Mouse (Mus musculus): ENCODE data around the gene Trpc6. TPM values are rescaled to one million over a fixed set of nuclear protein-coding genes. Genes with fewer than 3 reads are reported as not detected.

Gene Trpc6
- under 1 TPM; 0.78 to 0.86 TPM for total RNA-seq (2021)
- long read RNA-seq, experiment 1 = 0 reads
- long read RNA-seq, experiment 2, partial matches to known transcripts = 0 of 3 reads
- long read RNA-seq, experiment 2, other reads (novel, unspliced or antisense) = 1 of 3 reads

DNA sequence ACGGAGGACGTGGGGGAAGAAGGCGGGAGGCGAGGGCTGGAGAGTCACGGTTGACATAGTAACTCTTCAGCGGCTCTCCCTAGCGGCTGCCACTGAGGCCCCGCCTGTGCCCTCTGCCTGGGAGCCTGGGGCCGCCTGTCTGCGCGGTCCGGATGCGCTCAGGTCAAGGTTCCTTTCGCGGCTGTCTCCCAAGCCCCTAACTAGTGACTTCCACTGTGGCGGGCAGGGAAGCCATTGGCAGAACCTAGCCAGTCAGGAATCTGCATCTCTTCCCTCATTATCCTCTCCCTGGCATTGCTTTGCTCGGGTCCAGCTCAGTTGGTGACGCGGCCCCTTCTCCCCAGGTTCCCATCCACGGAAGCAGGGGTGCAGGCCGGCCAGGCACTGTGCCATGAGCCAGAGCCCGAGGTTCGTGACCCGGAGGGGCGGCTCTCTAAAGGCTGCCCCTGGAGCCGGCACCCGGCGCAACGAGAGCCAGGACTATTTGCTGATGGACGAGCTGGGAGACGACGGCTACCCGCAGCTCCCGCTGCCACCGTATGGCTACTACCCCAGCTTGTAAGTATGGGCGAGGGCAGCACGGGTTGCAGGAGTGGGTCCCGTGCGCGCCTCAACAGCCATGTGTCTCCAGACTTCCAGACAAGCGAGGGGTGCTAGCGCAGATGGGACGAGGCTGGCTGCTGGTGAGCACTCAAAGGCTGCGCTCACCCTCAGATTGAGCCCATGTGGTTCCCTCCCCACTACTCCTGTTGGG is at the start of gene Trpc6:
Trpc6 (plus strand) TSS at position 102 of the 754 bp plus-strand sequence.
- intact Hi-C loops (cut with DNase I) = no loop called here
- peak; percentile 4 to 21 for DNase-seq

DNA sequence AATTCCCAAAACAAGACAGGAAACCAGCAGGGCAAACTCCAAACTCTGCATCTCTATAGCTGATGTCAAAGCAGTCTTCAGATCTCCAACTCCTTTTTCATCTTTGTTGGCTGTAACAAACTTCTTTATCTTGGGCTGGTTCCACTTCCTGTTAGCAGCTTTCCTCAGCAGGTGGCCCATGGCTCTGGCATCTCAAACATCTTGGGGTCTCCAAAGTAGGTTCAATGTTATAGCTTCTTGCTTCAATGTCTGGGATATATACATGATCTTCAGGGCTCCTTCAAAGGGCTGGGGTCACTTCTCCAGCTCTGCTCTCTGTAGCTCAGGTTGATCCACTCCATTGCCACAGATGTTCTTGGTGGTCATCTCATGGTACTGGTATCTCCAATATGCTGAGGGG is 23.0 kb upstream of the Trpc6 start:
- intact Hi-C loops (cut with DNase I) = no loop called here
- DNase-seq = no peak

DNA sequence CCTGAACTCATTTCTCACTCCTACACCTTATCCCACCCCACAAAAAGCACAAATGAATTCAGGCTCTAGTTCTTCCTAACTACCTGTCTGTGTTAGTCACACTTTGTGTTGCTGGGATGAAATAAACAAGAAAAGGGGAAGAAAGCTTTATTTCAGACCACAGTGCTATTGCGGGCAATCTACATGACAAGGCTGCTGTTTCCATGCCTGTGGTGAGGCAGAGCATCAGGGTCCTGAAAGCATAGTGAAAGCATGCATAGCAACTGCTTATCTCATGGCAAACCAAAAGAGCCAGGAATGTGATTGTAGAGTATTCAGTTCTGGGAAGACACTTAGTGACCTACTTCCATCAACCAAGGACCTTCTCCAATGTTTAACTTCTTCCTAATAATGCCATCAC is 10.3 kb upstream of the Trpc6 start:
- no peak for DNase-seq
- intact Hi-C loops (cut with DNase I) = no loop called here

DNA sequence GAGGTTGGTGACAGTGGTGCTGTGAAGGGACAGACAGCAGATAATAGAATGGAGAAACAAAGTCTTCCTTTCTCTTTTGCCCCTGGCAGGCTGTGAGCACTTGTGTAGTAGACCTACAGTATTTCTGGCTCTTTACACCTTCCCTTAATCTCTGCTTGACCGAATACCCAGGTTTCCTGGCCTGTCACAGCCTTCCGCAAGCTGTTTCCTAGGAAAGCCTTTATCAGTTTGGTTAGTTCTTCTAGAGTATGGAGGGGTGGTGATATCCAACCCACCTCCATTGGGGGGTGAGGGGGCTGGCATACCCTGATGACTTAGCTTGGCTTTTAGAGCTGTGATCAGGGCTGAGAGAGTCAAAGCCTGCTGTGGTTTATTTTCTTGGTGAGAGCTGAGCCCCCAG is 1.3 kb downstream of the Trpc6 start:
- intact Hi-C loops (cut with DNase I) = no loop called here
- no peak for DNase-seq

DNA sequence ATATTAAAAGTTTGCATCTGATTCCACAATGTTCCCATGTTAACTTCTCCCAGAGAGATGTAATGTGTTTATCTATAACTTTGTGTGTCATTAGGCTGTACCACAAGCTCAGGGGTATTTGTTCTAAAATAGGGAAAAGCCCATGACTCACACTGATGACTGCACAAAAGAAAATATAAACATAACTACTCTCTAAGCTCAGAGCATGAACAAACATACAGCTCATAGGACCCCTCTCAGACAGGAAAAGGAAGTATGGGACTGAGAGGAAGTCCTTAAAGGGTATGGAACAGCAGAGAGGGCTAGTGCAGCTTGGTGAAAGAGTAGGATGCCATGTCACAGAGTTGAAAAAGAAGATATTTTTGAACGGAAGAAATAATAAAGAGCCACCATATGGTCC is 14.6 kb downstream of the Trpc6 start:
- intact Hi-C loops (cut with DNase I) = no loop called here
- DNase-seq = no peak

DNA sequence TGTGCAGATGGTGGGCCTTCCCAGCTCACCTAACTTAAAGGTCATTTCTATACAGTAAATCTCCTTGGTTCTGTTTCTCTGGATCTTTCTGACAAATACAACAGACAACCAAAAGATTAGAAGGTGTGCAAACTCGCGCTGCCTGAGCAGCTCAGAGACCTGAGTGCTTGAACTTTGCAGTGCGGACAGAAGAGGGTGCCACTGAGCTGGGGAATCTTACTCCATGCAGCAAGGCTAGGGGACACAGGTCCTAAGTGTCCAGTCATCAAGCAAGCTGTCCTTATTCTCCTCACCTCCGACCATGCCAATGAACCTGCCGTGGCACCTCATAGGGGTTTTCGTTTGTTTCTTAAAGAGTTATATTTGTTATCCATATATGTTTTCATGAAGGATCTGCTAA is 48.7 kb downstream of the Trpc6 start:
- no peak for DNase-seq
- intact Hi-C loops (cut with DNase I) = loop anchor here (10.0 kb wide), 1 partner anchor 368 kb away; no protein-coding TSS in a partner anchor

DNA sequence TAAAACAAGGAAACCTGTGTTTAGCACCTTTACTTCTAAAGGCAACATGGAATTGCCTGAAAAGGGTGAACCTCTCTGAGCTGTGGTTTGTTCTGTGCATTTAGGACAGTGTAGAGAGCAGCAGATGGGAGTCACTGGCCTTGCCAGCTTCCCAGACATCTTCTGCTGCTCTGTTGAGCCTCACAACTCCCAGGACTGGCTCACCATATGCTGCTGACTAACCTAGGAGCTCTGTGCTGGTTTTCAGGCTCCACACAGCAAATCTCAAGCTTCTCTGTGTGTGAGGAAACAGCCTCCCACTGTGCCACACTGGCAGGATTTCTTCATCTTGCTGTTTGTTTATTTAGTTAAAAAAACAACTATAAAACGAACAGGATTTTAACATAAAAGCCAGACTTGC is 53.1 kb downstream of the Trpc6 start:
- no peak for DNase-seq
- intact Hi-C loops (cut with DNase I) = loop anchor here (10.0 kb wide), 1 partner anchor 372 kb away; no protein-coding TSS in a partner anchor

DNA sequence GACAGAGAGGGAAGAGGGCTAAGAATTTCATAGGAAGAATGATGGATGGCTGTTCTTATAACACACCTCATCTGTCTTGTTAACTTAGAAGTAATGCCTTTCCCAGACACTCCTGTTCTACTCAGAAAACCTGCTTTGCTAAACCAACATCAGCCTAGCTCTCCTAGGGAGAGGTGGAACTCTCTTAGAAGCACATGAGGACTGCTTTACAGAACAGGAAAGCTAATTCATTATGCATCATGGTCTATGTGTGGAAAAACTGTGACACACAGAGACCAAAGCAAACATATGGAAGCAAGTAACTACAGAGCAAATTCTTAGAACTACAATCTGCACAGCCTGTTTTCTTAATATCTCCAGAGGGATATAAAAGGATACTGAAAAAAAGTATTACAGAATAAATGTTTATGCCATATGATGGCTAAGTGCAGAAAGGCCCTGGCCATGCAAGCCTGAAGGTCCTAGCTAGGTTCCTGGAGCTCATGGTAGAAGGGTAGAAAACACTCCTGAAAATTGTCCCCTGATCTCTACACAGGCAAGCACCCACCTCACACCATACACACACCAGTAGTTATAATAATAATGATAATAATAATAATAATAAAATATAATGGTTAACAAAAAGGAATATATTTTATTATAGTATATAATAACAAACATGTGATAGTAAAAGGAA is 63.0 kb downstream of the Trpc6 start:
- intact Hi-C loops (cut with DNase I) = no loop called here
- DNase-seq = no peak

DNA sequence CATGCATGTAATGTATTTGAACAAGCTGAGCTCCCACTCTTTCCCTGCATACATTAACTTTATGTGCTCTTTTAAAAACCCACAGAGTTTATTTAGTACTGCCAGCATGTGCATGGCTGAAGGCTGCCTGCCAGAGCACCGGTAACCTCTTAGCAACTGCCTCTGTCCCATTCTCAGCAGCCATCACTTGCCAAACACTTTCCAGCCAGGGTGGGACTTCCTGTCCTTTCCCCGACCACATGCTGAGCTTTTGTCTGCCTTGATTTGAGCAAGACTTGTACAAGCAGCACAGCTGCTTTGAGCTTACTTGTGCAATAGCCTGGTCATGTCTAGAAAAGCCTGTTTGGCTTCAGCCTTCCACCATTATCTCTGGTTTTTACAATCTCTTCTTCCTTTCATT is 90.4 kb downstream of the Trpc6 start:
- DNase-seq = no peak
- intact Hi-C loops (cut with DNase I) = no loop called here

DNA sequence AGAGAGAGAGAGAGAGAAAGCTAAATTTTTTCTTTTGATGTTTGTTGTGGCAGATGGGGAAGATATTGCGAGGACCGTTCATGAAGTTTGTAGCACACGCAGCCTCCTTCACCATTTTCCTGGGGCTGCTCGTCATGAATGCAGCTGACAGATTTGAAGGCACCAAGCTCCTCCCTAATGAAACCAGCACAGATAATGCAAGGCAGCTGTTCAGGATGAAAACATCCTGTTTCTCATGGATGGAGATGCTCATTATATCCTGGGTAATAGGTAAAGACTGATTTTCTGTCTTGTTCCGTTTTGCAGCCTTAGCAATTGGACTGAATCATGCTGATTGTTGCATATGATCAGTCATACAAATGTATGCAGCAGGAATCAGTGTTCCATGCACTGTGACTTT is 99.5 kb downstream of the Trpc6 start:
- no peak for DNase-seq
- intact Hi-C loops (cut with DNase I) = no loop called here

DNA sequence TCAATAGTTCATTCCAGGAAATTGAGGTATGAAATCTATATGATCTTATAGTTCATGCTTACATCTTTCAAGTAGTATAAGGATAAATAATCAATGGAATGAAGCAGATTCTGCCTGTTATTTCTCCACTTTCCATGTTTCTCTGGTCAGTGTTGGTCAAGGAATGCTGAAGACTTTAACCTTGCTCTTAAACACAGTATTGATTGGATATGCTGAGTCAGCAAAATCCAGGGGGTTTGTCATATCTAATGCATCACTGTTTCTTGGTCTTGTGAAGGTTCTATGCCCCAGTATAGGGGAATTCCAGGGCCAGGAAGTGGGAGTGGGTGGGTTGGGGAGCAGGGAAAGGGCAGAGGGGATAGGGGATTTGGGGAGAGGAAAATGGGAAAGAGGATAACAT is 111.4 kb downstream of the Trpc6 start:
- DNase-seq = no peak
- intact Hi-C loops (cut with DNase I) = no loop called here

DNA sequence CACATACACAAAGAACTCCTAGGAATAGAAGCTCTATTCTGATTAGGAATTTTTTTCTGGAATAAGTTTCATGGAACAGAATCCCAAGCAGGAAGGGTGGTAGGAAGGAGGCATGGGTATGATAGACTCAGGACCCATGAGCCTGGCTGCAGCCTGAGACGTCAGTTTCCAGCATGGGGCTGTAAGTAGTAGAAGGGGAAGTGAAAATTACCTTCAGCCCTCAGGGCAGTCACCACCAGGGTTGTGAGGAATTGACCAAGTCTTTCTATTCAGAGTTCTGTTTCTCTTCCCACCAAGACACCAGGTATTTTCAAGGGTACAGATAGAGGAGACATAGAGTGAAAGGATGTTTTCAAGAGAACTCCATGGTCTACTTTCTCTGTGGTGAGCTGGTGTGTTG is 129.0 kb downstream of the Trpc6 start:
- no peak for DNase-seq
- intact Hi-C loops (cut with DNase I) = no loop called here

DNA sequence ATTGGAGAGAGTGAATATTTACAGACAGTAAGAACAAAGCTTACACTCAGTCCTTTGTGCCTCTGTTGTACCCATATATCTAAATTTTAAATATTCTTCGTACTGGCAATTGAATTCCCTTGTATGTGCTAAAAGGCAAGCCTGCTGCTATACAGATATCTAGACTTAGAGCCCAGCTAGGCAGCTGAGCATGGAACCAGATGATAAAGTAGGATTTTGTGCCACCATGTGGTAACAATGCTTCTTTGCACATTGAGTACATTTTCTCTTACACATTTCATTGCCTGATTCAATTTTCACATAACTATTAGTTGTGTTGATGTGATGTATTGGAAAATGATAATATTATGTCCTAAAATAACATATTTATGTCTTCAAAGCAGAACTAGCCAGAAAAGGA is 132.7 kb downstream of the Trpc6 start:
- intact Hi-C loops (cut with DNase I) = loop anchor here (5.0 kb wide), 1 partner anchor 449 kb away; no protein-coding TSS in a partner anchor

DNA sequence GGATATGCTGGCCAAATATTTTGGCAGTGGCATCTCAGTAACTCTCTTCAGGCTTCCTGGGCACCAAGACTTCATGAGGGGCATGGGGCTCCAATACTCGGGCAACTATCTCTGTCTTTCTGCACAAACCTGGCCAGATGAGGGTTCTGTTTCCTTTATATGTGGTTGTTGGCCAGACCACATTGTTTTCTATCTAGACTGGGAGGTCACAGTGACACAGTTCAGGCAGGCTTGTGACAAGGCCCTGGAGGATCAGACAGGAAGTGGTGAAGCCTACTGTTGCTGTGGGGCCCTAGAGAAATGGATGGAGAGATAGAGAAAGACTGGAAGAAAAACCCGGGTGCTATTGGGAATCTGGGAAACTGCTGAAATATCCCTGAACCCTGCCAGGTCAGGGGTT is 149.2 kb downstream of the Trpc6 start:
- intact Hi-C loops (cut with DNase I) = no loop called here
- no peak for DNase-seq

More for the DNA sequence above, 132.7 kb downstream of the Trpc6 start:
- DNase-seq = no peak

DNA sequence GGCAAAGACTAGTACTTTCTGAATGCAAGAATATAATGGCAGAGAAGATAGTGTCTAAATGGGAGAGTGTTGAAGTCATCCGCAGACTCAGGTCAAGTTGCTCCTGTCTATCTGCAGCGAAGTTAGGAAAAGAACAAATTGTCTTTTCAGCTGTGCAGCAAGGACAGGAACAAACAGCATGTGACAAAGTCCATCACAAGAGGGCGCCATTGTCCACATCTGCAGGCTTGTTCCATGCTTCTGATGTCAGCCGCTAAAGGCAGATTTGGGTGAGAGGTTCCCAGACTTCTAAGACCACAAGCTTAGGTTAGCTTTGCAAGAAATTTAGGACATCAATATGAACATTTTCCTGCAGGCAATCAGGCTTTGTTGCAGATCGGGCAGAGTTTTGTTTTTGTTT is 156.7 kb downstream of the Trpc6 start:
- DNase-seq = peak; percentile 64 to 80
- intact Hi-C loops (cut with DNase I) = loop anchor here (2.0 to 5.0 kb wide), 2 partner anchors 264 to 677 kb away; no protein-coding TSS in a partner anchor

DNA sequence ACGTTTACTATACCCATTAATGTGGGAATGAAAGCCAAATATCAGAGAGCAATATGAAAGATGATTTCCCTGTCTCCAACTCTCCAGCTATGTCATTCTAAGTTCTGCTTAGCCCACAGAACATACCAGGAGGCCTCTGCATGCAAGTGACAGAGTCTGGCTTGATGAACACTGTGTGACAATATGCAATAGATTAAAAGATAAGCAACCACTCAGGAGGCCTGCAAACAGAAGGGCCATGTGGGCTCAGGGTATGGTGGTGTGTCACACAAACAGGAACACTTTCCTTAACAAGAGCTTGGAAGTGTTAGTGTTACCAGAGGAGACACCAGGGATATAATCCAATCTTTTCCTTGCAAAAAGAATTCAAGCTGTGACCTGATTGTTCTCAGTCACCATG is 159.6 kb downstream of the Trpc6 start:
- intact Hi-C loops (cut with DNase I) = loop anchor here (5.0 kb wide), 1 partner anchor 674 kb away; no protein-coding TSS in a partner anchor
- DNase-seq = no peak

DNA sequence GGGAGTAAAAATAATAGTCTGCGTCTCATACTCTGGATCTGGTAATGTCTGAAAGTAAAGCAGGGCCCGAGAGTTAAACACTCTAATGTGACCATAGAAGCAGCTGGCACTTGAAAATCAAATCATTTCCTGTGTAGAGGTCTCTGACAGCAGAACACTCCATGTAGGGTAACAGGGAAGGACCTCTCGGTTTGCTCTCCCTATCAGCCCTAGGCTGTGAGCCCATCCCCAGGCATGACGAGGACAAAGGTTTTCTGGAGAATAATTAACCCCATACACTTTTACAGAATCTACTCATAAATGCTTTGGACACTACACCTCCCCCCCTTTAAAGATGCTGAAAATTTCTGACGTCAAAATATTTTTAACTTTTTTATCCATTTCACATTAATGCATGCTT is 160.0 kb downstream of the Trpc6 start:
- DNase-seq = no peak
- intact Hi-C loops (cut with DNase I) = loop anchor here (5.0 kb wide), 1 partner anchor 673 kb away; no protein-coding TSS in a partner anchor

DNA sequence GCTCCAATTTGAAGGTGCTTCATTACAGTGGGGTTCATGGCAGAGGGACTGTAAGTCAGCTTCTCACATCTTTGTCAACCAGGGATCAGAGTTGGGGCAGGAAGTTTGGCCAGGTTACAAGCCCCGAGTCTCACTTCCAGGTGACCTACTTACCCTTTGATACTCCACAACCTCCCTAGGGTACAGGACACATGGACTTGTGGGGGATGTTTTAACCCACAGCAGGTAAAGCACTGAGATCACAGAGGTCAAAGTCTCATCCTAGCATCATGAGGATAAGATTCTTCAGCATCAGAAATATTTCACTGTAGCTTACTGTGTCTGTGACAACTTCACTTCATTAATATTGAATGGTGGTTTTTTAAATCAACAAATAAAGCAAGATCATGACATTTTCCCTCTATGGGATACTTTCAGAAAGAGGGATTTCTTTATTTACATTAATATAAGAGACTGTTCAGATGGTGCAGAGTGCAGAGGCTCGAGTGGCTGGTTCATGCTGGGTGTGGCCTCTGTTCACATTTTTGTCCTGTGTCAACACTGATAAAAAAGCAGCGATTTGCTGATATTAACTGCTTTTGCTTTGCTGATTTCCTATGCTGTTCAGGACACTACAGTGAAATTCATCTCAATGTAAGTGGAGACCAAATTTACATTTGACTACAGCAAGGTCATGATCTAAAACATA is 166.3 kb downstream of the Trpc6 start:
- no peak for DNase-seq
- intact Hi-C loops (cut with DNase I) = no loop called here

DNA sequence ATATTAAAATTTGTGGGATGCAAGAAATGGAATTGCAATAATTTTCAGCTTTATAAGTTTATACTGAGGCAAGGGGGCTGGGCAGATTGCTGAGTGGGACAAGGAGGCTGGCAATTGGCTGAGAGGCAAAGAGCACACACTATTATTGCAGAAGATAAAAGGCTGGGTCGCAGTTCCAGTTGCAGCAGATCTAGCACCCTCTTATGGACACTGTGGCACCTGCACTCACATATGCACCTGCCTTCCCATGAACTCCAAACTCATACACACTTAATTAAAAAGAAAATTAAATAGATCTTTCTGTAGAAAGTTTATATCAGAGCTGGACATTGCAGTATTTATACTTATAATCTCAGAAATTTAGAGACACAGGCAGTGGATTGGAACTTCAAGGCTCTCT is 175.1 kb downstream of the Trpc6 start:
- DNase-seq = no peak
- intact Hi-C loops (cut with DNase I) = no loop called here

DNA sequence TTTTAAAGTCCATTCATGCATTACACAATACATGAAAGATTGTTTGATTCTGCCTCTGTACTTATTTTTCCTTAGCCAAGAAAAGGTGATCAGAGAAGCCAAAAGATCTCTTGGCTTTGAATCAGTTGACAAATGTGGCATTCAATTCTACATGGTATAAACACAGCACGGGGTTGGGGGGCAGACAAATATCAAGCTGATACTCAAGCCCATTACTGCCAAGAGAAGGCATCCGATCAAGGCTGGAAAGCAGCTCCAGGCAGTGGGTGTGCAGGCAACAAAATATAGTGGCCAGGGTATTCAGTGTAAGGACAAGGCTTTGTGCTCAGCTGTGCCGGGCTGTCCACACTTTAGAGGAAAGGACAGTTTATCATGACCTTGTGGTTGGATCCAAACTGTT is 185.1 kb downstream of the Trpc6 start:
- intact Hi-C loops (cut with DNase I) = no loop called here
- DNase-seq = no peak

All from heart, postnatal 14 days (tissue).